Mouse (Mus musculus): ENCODE measurements at regions not wholly inside any gene's neighbourhood (a gene's known extent, or its start where the extent isn't known, plus 50 kb on each side); places are given as distances from the start of the nearest gene placed in this dataset.

DNA sequence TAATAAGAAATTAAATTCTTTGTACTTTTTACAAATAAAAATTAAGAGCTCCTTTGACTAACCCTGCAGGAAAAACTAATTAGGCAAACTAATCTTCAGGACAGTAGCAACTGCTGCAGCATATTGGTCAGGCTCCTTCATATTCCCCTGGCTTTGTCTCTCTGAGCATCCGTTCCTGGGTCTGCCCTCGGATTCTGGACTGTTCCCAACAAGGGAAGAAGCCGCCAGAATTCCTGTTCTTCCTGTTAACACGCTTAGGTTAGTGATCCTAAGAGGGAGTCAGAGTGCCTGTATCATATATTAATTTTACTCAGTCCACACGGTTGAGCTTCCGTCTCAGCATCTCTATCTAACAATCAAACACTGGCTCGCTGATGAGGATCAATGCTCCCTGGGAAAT, 120.3 kb upstream of the Prkcq start:
- TF ChIP-seq CTCF (IDR thresholded peaks at IDR 0.05; ENCODE audit: extremely low read depth, insufficient read depth, low read length) (no peak), POLR2A (IDR thresholded peaks at IDR 0.05; ENCODE audit: extremely low read depth, insufficient read depth, low read length) (no peak)

Data from cortical plate, adult 2 months (tissue).